In the genomic region with DNA sequence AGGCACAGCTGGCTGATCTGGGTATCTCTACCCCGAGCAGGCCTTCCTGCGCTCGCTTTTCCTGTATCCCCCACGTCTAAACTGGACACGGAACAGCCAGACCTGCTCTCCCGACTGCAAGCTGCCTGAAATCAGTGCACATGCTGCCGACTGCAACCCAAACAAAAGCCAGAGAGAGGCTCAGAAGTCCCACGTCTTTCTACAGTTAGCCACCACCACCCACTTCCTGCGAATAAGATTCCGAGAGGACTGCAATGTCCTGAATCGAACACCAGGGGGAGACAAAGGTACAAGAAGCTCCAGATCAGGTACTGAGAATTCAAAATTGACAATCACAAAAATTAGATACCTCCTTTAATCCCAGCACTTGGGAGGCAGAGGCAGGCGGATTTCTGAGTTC, we compare ENCODE assay signal across 8 mouse cellular contexts. TPM values are rescaled to one million over a fixed set of nuclear protein-coding genes. Genes with fewer than 3 reads are reported as not detected.
DNase-seq lines count a peak whose midpoint lies in the region; ATAC-seq and TF ChIP-seq lines count a peak whose summit lies in the region.

No protein-coding gene starts in this region.

- peaks cover 6% of the 10 kb centered on the region; the same call in 1 of the 2 replicates for H3K9me3 ChIP-seq in ES-Bruce4 (replicated peaks; ENCODE audit: control insufficient read depth, insufficient read depth, low read length, poor library complexity, severe bottlenecking)

- TF ChIP-seq CTCF in ES-Bruce4 (IDR thresholded peaks at IDR 0.05; ENCODE audit: low read depth, low read length): peak; percentile 11
- peak; percentile 62 for TF ChIP-seq CTCF in bone marrow, adult 2 months (IDR thresholded peaks at IDR 0.05; ENCODE audit: control insufficient read depth, insufficient read depth, low read length)
- TF ChIP-seq CTCF in lung, adult 2 months (IDR thresholded peaks at IDR 0.05; ENCODE audit: insufficient read depth, low read length): peak; percentile 39
- 0 out of 2 replicates have a peak, but pooled peaks have one; percentile 51 for TF ChIP-seq CTCF in thymus, adult 2 months (IDR thresholded peaks at IDR 0.05; ENCODE audit: borderline replicate concordance, control insufficient read depth, extremely low read depth, insufficient read depth, low read length, poor library complexity)

- intact Hi-C loops in heart, postnatal 25 days (cut with DNase I): loop anchor here (5.0 kb wide), 2 partner anchors 262 to 283 kb away; no protein-coding TSS in a partner anchor

- 15% methylated on average over 12 of the region's 12 CpGs for WGBS in bone marrow, adult 2 months
- 15% methylated on average over 12 of the region's 12 CpGs for WGBS in lung, adult 2 months
- WGBS in thymus, adult 2 months: 16% methylated on average over 12 of the region's 12 CpGs

- ATAC-seq in erythroid progenitor cell, adult 5-6 weeks (replicated peaks; ENCODE audit: low FRiP score, poor library complexity, severe bottlenecking): peak; percentile 76

- H3K9ac ChIP-seq in ES-Bruce4 (ENCODE audit: low read depth, poor library complexity, severe bottlenecking): peak overlapping the region; percentile 10

- H3K4me3 ChIP-seq in ES-Bruce4 (ENCODE audit: low read depth, low read length): peak overlapping the region; percentile 56
- no peak overlapping the region for H3K4me3 ChIP-seq in bone marrow, adult 2 months (replicated peaks; ENCODE audit: control insufficient read depth, low read depth, low read length)
- H3K4me3 ChIP-seq in lung, adult 2 months (replicated peaks; ENCODE audit: extremely low read depth, low read depth, low read length): no peak overlapping the region
- no peak overlapping the region for H3K4me3 ChIP-seq in thymus, adult 2 months (ENCODE audit: control insufficient read depth, insufficient read depth, low read length)

- H3K27ac ChIP-seq in ES-Bruce4 (ENCODE audit: insufficient read depth, low read length): no peak overlapping the region
- H3K27ac ChIP-seq in bone marrow, adult 2 months (ENCODE audit: control insufficient read depth, insufficient read depth, low read depth, low read length, poor library complexity): no peak overlapping the region
- H3K27ac ChIP-seq in thymus, adult 2 months (ENCODE audit: control insufficient read depth, insufficient read depth, low read length): no peak overlapping the region

- H3K36me3 ChIP-seq in ES-Bruce4 (ENCODE audit: control insufficient read depth, insufficient read depth, low read length, poor library complexity, severe bottlenecking): no peaks in the 10 kb centered on the region
- H3K36me3 ChIP-seq in thymus, adult 2 months (ENCODE audit: control insufficient read depth, insufficient read depth, low read length): no peaks in the 10 kb centered on the region

- TF ChIP-seq POLR2A in ES-Bruce4 (IDR thresholded peaks at IDR 0.05; ENCODE audit: insufficient read depth, low read length): no peak
- TF ChIP-seq POLR2A in bone marrow, adult 2 months (IDR thresholded peaks at IDR 0.05; ENCODE audit: borderline replicate concordance, control insufficient read depth, low read depth, low read length): no peak
- no peak for TF ChIP-seq POLR2A in lung, adult 2 months (IDR thresholded peaks at IDR 0.05; ENCODE audit: borderline replicate concordance, extremely low read depth, low read depth, low read length)
- no peak for TF ChIP-seq POLR2A in thymus, adult 2 months (IDR thresholded peaks at IDR 0.05; ENCODE audit: control insufficient read depth, extremely low read depth, insufficient read depth, low read length, poor library complexity)

- no peak for TF ChIP-seq EP300 in ES-Bruce4 (IDR thresholded peaks at IDR 0.05; ENCODE audit: insufficient read depth, low read depth, low read length)

- H3K27me3 ChIP-seq in ES-Bruce4 (ENCODE audit: control insufficient read depth, insufficient read depth, low read length, poor library complexity, severe bottlenecking): no peaks in the 10 kb centered on the region
- H3K27me3 ChIP-seq in thymus, adult 2 months (ENCODE audit: control insufficient read depth, insufficient read depth, low read length): no peaks in the 10 kb centered on the region

- H3K4me1 ChIP-seq in ES-Bruce4 (ENCODE audit: control insufficient read depth, insufficient read depth, low read length): no peaks in the 10 kb centered on the region
- H3K4me1 ChIP-seq in bone marrow, adult 2 months (ENCODE audit: control insufficient read depth, insufficient read depth, low read length): no peaks in the 10 kb centered on the region
- H3K4me1 ChIP-seq in lung, adult 2 months (ENCODE audit: control insufficient read depth, insufficient read depth, low read length): peaks cover 2% of the 10 kb centered on the region
- H3K4me1 ChIP-seq in thymus, adult 2 months (replicated peaks; ENCODE audit: control insufficient read depth, insufficient read depth, low read length): peaks cover 3% of the 10 kb centered on the region; the same call in 1 of the 2 replicates

- DNase-seq in heart, postnatal 25 days (ENCODE audit: low spot score): peak; percentile 21
- peak; percentile 65 to 84 for DNase-seq in layer of hippocampus, adult 8-10 months (ENCODE audit: low spot score in 2 of 2)
- DNase-seq in lung, adult 2 months: peak; percentile 54
- DNase-seq in ovary, postnatal 10 days (ENCODE audit: low spot score): peak; percentile 35
- DNase-seq in thymus, adult 2 months: peak; percentile 76

RNA-seq across cellular contexts. Expression of a gene that starts 13.8 kb away (rescaled TPM):
- 53.3 and 55.5 TPM in 2 replicates for polyA plus RNA-seq in ES-Bruce4 (2011; ENCODE audit: insufficient read depth, insufficient read length, low read depth, missing spikeins)
- polyA plus RNA-seq in bone marrow, adult 2 months (2011; ENCODE audit: insufficient read depth, insufficient read length, low replicate concordance, missing spikeins): 28.9 and 42.6 TPM in 2 replicates
- total RNA-seq in erythroid progenitor cell, adult 5-6 weeks (2015; ENCODE audit: low replicate concordance): 12.2 and 18.4 TPM in 2 replicates
- total RNA-seq in erythroid progenitor cell, adult 5-6 weeks (2017; ENCODE audit: low replicate concordance): 3.3 TPM in 2 replicates
- total RNA-seq in heart, postnatal 25 days (2021): 10 to 100 TPM; 11.8 to 12.3 TPM
- 10 to 100 TPM; 20.9 to 26.9 (median 23.7) TPM for total RNA-seq in layer of hippocampus, adult 8-10 months (2022)
- 36.0 and 41.5 TPM in 2 replicates for polyA plus RNA-seq in lung, adult 2 months (2012; rRNA removed)
- 140 and 153 TPM in 2 replicates for polyA plus RNA-seq in thymus, adult 2 months (2012; rRNA removed)

RNA-seq across cellular contexts. Expression of a gene that starts 13.8 kb away (rescaled TPM):
- 15.4 and 25.3 TPM in 2 replicates for polyA plus RNA-seq in ES-Bruce4 (2011; ENCODE audit: insufficient read depth, insufficient read length, low read depth, missing spikeins)
- 16.6 and 24.2 TPM in 2 replicates for polyA plus RNA-seq in bone marrow, adult 2 months (2011; ENCODE audit: insufficient read depth, insufficient read length, low replicate concordance, missing spikeins)
- total RNA-seq in erythroid progenitor cell, adult 5-6 weeks (2015; ENCODE audit: low replicate concordance): 1.4 and 3.4 TPM in 2 replicates
- total RNA-seq in erythroid progenitor cell, adult 5-6 weeks (2017; ENCODE audit: low replicate concordance): 2.8 TPM in 1 of 2 replicates, not detected in the other
- 1 to 10 TPM; 8.6 to 9.7 TPM for total RNA-seq in heart, postnatal 25 days (2021)
- 10 to 100 TPM; 25.2 to 31.6 (median 28.7) TPM for total RNA-seq in layer of hippocampus, adult 8-10 months (2022)
- 14.4 and 19.6 TPM in 2 replicates for polyA plus RNA-seq in lung, adult 2 months (2012; rRNA removed)
- 33.4 and 34.6 TPM in 2 replicates for polyA plus RNA-seq in thymus, adult 2 months (2012; rRNA removed)

Comparison
In these comparisons a context has a peak if more than half of its experiments do, and no peak if none do; other contexts are left out.
1. CTCF ChIP-seq: peak in every context shown above with its lines; median percentile 62 in bone marrow, adult 2 months; 51 in thymus, adult 2 months; 39 in lung, adult 2 months; 11 in ES-Bruce4.
2. DNase-seq: peak in every context shown above with its lines; median percentile 76 in thymus, adult 2 months; 74 in layer of hippocampus, adult 8-10 months; 54 in lung, adult 2 months; 35 in ovary, postnatal 10 days; 21 in heart, postnatal 25 days.